Mouse (Mus musculus) NIH3T3 (cell line): ENCODE results near the gene Plekho1.
"Not testable (repeated sequence)": the region's sequence is repeated elsewhere in the genome, so short reads cannot be mapped to it uniquely, and the experiment has no call there.

Experiments used
- DNase-seq: peaks from one replicate; pipeline ENCODE4 v3.0.0-alpha.2; 2012; ENCODE audit warnings: low read depth

The Plekho1 gene

DNA sequence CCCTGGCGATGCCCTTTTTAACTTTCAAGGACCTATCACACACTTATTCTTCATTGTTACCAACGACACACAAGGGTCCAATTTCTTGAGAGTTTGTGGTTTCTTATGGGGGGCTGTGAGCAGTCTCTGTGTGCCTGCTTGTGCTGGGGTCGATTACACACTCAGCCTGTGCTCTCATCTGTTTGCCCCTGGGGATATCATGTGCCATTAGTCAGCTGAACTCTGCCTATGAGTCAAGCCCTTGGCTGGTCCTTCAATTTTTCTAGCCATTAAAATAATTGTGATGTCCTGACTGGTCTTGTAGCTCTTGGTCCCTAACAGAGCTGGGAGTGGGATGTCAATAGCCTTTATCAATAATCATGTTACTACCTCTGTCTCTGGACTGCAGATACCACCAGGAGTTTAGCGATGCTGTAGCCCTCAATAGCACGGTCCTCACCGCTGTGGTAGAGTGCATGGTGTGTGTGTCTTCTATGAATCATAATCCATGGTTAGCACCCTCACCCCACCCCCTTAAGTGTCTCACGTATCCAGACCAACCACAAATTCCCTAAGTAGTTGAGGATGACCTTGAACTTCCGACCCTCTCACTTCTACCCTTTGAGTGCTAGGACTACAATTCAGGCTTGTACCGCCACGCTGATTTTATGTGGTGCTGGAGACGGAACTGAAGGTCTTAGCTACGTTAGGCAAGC, 15.4 kb downstream of the Plekho1 start:
- peak; percentile 63 for DNase-seq

DNA sequence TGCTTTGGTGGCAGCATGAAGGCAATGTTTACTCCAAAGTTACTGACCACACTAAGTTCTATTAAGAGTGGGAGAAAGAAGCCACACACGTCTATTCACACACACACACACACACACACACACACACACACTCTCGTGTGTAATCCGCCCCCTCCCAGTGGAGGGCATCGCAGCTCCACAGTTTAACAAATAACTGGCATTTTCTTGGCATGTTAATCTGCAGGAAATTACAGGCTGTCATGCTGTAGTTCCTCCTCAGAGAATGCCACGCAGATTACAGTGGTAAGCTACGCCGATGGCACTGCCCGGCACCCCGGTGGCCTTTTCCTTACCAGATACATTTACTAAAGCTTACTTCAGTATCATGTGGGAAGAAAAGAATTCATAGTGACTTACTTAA, 17.5 kb downstream of the Plekho1 start:
- peak; percentile 61 for DNase-seq

DNA sequence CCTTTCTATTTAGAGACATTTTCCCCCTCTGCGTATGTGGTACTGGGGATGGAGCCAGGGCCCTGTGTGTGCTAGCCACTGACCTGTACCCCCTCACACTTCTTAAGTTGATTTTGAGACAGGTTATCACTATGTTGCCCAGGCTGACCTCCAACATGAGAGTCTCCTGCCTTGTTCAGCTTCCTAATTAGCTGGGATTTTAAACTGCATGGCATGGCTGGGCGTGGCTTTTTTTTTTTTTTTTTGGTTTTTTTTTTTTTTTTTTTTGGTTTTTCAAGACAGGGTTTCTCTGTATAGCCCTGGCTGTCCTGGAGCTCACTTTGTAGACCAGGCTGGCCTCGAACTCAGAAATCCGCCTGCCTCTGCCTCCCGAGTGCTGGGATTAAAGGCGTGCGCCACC, 18.2 kb downstream of the Plekho1 start:
- DNase-seq, result not testable (repeated sequence)

DNA sequence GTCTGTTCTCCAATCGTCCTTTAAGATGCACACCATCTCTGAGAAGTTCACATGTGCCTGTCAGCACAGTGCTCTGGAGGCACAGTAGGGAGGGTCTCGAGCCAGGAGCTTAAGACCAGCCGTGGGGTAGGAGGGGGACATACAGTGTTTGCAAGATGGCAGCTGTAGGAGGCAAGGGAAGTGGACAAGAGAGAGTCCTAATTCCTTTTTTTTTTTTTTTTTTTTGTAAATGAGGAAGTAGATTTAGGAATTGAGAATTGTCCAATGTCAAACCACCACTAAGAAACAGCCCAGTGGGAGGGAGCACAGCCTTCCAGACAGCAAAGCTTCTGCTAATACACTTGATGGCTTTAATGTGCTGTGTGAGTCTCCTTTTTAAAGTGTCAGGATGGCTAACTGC, 18.7 kb downstream of the Plekho1 start:
- no peak for DNase-seq

- no peak for DNase-seq
These were observed 22.7 kb downstream of the Plekho1 start for GRCm38 (mm10) chr3:95972873-95973634.

DNA sequence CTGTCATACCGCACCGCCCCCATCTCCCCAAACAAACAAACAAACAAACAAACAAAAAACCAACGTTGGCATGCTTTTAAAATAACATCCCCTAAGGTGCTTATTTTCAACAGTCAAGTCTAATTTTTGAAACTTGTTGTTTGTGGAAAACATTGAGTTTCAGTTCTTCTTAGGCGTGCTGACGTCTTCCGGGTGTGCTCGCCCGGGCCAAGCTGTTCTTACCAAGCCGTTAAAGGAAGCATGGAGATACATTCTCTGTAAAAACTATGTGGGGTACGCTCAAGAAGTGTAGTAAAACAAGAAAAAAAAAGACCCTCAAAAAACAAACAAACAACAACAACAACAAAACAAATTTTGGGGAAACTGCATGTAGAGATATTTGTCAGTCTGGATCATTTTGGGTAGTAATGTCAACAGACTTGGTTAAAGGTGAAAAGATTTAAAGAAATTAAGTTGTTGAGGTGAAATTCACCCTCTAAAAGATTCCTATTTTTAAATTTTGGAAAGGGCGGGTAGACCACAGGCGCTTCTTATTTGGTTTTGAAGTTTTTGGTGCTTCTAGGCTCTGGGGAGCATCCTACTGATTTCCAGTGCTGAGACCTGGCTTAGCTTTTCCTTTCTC, 23.4 kb downstream of the Plekho1 start:
- DNase-seq, result no peak

DNA sequence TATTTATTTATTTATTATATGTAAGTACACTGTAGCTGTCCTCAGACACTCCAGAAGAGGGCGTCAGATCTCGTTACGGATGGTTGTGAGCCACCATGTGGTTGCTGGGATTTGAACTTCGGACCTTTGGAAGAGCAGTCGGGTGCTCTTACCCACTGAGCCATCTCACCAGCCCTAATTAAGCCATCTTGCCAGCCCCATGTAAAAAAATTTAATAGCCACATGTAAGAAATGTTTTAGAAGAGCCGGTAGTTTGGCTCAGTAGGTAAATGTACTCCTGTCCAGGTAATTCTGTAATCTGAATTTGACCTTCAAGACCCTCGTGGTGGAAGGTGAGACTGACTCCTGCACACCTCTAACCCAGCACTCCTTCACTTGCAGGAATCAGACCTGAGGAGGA, 25.1 kb downstream of the Plekho1 start:
- not testable (repeated sequence) for DNase-seq

DNA sequence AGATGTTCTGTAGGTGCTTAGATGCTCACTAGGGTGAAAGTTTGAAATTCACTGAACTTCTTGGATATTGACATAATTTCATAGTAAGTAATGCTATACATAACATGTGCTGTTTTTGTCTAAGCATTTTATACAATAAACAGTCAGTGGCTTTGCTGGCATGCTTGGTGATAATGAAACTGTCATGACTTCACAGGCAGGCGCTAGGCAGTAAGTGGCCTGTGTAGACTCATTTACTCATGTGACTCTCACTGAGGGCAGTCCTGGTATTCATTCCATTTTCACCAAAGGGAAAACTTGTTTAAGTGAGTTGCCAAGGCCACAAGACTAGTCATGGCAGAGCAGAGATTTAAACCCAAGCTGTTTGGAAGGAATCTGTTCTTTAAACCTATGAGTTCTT, 26.5 kb downstream of the Plekho1 start:
- DNase-seq, result peak; percentile 24

DNA sequence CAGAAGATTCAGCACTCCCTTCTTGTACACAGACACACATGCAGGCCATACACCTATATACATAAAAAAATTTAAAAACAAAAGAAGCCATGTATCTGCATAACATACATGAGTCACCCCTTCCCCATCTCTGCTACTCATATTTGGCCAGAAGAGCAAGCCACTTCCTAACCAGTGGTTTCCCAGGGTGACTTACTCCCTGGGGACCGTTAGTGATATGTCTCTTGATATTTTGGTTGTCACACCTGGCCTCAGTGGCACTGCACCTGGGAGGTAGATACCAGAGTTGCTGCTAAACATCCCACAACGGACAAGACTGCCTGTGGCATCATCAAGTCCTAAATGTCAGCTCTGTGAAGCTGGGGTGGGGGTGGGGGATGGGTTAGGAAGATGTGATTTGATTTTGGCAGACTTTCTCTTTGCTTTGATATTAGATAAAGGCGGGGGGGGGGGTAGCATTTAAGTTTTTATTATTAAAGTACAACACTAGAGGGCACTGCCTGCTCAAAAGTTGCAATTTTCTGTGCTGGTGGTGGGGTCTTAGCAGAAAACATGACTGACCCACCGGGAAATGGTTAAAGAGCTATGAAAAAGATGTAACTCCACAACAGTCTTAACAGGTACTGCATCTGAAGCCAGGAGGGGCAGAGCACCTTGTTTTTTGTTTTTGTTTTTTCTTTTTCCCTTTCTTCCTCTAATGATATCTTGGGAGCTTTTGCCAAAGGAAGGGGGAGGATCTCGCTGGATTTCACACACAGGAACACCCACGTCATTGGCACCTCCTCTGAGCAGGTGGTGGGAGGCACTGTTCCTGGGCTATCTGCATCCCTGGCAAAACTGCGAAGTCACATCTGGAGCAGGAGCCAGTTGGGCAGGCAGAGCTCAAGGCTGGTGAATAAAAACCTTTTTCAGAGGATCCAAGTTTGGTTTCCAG, 30.0 kb downstream of the Plekho1 start:
- DNase-seq, result peak; percentile 74

DNA sequence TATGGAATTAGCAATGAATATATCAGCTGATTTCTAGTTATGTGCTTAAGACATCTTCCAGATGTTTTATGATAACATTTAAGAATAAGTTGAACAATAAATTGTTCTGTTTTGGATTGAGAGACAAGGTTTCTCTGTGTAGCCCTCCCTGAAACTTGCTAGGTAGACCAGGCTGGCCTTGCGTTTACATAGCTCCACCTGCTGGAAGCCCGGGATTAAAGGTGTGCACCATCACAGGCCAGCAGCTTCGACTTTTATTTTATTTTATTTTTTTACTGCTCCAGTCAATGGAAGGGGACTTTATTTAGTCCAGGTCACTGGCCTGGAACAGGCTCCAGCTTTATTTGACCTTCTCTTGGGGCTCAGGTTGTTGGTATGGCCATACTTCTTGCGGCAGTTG, 32.1 kb downstream of the Plekho1 start:
- peak; percentile 71 for DNase-seq

- DNase-seq, result no peak
These were observed 32.6 kb downstream of the Plekho1 start for GRCm38 (mm10) chr3:95963230-95963629.

DNA sequence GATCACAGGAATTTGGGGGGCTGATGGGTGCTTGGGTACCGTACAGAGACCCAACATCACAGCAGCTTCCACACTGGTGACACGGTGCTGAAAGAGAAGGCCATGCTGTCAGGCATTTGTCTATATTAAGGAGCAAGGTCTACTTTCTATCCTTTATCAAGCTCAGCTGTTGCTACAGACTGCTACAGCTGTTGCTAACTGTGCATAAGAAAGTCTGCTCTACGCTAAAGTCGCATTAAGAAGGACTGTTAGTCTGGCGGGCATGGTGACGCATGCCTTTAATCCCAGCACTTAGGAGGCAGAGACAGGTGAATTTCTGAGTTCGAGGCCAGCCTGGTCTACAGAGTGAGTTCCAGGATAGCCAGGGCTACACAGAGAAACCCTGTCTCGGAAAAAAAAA, 33.6 kb downstream of the Plekho1 start:
- DNase-seq, result not testable (repeated sequence)

GRCm38 (mm10) chr3:95959807-95960206, 36.0 kb downstream of the Plekho1 start:
- no peak for DNase-seq

DNA sequence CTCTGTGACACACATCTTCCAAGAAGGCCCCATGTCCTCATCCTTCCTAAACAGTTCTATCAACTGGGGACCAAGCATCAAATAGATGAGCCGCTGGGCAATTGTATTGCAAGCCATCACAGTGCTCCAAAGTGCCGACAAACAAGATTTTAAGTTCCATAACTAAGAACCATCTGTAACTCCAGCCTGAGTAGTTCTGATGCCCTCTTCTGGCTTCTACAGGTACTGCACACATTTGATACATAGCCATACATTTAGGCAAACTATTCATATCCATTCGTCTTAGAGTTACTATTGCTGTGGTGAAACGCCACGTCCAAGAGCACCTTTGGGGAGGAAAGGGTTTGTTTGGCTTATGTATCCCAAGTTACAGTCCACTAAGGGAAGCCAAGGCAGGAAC, 36.7 kb downstream of the Plekho1 start:
- DNase-seq, result peak; percentile 60

- DNase-seq, result peak; percentile 44
These were observed 38.2 kb downstream of the Plekho1 start for GRCm38 (mm10) chr3:95957359-95958148.

DNA sequence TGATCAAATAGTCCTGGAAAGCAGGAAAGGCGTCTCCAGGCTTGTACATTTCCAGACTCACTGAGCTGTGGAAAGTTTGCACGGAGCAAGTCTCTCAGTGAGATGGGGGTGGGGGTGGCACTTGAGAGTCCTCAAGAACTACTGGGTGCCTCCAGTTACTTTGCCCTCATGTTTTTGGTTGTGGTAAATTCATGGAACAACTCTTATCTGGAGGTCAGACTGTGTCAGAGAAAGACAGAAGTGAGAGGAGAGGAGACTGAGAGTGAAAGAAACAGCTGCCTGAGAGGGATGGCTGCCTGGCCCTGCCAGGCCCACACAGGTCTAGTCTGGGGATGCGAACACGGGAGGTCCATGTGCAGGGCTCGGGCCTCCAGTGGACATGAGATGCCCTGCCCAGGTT, 40.5 kb downstream of the Plekho1 start:
- DNase-seq, result no peak

DNA sequence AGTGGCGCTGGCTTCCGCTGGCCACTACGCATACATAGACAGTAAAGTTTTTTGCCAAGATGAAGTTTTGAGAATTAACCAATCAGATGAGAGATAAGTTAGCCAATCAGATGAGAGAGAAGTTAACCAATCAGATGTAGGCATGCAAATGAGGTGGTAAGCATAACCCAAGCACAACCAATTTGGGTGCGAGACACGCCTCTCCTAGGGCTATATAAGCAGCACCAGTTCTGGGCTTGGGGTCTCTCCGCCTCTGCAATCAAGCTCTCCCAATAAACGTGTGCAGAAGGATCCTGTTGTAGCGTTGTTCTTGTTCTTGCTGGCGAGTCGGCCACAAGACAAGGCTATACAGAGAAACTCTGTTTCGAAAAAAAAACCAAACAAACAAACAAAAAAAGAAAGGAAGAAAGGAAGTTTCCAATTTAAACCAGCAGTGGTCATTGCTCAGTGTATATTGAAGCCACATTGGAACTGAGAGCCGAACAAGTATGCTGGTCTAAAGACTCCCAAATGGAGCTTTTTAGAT, 41.1 kb downstream of the Plekho1 start:
- not testable (repeated sequence) for DNase-seq

GRCm38 (mm10) chr3:95953522-95953921, 42.3 kb downstream of the Plekho1 start:
- DNase-seq, result no peak

DNA sequence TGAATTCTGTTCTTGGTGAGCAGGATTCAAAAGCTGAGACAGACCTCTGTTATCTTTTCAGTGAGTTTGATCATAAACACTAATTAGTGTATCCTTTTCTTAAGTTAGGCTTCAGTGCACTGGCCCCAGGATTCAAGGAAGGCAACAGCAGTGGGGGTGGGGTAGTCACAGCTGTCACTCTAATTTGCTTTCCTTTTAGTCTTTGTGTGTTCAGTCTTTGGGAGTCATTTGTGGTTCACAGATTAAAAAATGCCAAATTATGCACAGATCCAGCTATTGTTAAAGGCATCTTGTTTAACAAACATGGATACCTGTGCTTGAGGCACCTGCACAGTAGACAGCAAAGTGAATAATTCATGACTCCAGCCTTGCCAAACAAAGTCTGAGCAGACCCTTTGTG, 42.8 kb downstream of the Plekho1 start:
- no peak for DNase-seq

- not testable (repeated sequence) for DNase-seq
These were observed 44.2 kb downstream of the Plekho1 start for GRCm38 (mm10) chr3:95951566-95951965.
